Mouse (Mus musculus) CD4-positive, CD25-positive, alpha-beta regulatory T cell, adult 9 weeks (primary cell): Measurements from ENCODE around the gene Prickle4. TPM values are rescaled to one million over a fixed set of nuclear protein-coding genes. Genes with fewer than 3 reads are reported as not detected.

ENCODE experiments used
- polyA plus RNA-seq: library from polyadenylated mRNA; unstranded; fragments of 100-300 nt; shearing (Covaris generic); gene quantifications from one replicate; pipeline ENCODE4 v1.2.1, GENCODE M21; 2017

Gene Prickle4
- not detected for polyA plus RNA-seq

DNA sequence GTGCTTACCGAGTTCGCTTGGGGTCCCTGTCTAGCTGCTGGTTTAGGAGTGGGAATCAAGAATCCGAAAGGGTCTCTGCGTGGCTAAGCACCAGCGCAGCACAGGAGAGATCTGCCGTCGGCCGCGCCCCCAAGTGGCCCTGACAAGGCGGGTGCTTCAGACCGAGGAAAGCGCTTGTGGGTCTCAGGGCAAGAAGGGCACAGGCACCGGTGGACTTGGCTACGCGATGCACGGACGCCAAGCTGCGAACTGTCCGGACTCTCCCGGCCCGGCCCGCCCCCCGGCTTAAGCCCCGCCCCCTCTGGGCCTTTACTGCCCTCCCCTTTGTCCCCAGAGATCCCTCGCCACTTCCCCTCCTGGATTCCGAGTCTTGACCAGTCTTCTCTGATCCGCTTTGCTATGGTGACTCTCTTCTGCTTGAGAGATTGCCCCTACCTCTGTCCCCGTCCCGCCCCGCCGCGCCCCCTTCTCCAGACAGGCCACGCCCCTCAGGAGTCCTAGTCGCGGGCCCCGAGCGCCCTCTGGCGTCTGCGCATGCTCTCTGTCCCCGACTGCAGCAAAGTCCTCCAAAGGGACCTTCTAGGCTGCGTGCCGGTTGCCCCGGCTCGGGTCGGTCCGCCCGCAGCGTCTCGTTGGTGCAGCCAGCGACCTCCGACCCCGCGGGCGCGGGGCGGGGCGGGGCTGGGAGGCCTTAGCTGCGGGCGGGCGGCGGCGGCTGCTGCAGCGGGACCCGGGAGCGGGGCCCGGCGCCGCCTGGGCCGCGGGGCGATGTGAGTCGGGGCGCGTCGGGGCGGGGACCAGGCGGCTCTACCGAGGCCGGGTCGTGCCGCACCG lies at the start of gene Prickle4:
Gene Prickle4, minus strand, starts transcription at position 234 of the 834 bp plus-strand sequence.

GRCm38 (mm10) chr17:47736856-47737255 lies 42.3 kb upstream of the Prickle4 start, which contains the start of gene Tfeb:
Gene Tfeb (plus strand): TSS chr17:47737030.

GRCm38 (mm10) chr17:47726566-47726965 lies 32.0 kb upstream of the Prickle4 start, which contains the start of gene Pgc:
Gene Pgc (plus strand): TSS chr17:47726842.

DNA sequence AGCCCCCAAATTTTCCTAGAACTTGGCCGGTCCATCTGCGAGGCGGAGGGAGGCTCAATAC lies 264 bp downstream of the Prickle4 start, which contains the start of gene Gm21981:
Gene Gm21981, minus strand, starts transcription at position 14 of the 61 bp plus-strand sequence.

GRCm38 (mm10) chr17:47688608-47689575 lies 5.6 kb downstream of the Prickle4 start, which contains the start of gene Frs3:
Gene Frs3 (plus strand): TSS chr17:47689030.

DNA sequence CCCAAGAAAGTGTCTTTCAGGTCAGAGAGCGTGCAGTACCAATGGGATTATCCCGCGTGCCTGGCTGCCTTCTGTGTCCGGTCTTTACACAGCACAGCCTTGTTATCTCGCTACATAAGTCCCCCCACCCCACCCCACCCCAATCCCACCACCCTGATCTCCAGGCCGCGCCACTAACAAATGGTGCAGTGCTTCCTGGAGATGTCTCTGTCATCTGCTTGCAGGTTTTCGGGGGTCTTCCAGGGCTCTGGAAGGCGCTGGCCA lies 6.3 kb downstream of the Prickle4 start, which contains the start of gene Tomm6:
Gene Tomm6, minus strand, starts transcription at position 43 of the 264 bp plus-strand sequence.

Other genes with a start within 250 kb of the Prickle4 start
- 60.2 TPM for gene Taf8, start 192.4 kb downstream of the Prickle4 start, polyA plus RNA-seq
- 261 TPM for gene Ccnd3, start 189.7 kb downstream of the Prickle4 start, polyA plus RNA-seq
- gene Bysl, start 83.2 kb downstream of the Prickle4 start, polyA plus RNA-seq, result 19.5 TPM
- 45.5 TPM for gene Med20, start 83.2 kb downstream of the Prickle4 start, polyA plus RNA-seq
- 0.29 TPM for gene Gm20517, start 83.1 kb downstream of the Prickle4 start, polyA plus RNA-seq
- gene Usp49, start 64.0 kb downstream of the Prickle4 start, polyA plus RNA-seq, result 0.61 TPM
- 288 TPM for gene Tomm6, start 6.3 kb downstream of the Prickle4 start, polyA plus RNA-seq
- gene Frs3, start 5.7 kb downstream of the Prickle4 start, polyA plus RNA-seq, result 0.62 TPM
- not detected for gene Gm21981, start 281 bp downstream of the Prickle4 start, polyA plus RNA-seq
- not detected for gene Pgc, start 32.1 kb upstream of the Prickle4 start, polyA plus RNA-seq
- 11.1 TPM for gene Tfeb, start 42.3 kb upstream of the Prickle4 start, polyA plus RNA-seq
- not detected for gene Mdfi, start 140.0 kb upstream of the Prickle4 start, polyA plus RNA-seq
- gene Foxp4, start 229.9 kb upstream of the Prickle4 start, polyA plus RNA-seq, result 6.4 TPM